Mouse (Mus musculus): Measurements from ENCODE around the gene 3110070M22Rik.

DNA sequence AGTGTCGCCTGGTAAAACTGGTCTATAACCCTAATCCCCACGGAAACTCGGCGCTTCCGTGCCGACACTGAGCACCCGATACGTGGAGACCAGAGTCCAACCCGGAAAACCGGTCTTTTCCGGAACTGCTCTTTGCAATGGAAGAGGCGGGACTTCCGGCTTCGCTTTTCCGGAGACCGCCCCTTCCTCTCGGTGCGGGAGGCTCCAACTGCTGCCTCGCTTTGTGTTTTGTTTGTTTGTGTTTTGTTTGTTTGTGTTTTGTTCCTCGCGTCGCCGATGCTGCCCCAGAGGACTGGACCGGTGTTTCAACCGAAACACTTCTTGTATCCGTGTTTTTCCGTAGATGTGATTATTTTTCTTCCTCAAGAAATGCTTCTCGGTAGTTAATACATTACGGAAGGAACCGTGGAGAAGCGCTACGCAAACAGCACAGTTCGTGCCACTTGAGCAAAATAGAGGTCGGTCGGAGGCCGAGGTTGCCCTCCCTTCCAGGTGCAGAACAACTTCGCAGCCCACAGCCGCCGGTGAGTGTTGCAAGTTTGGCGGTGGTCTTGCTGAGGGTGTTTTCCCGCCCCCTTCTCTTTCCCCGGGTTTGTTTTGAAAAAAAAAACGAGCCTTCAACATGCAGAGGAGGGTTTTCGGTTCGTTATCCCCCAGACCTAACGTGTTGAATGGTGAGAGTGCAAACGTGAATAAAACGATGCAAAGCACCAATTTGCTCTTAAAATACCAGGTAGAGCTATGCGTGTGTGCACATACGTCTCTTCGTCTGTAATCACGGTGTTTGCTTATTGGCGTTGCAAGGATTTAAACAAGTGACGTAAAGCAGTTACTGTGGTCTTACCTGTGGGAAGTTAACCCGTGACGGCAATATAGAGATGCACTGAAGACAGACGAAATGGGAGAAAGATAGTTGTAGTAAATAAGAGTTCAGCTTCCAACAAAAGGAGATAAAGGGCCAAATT, 25.3 kb downstream of the 3110070M22Rik start, which contains the start of gene 4833420G17Rik:
- TF ChIP-seq POLR2AphosphoS2 (IDR thresholded peaks at IDR 0.05; ENCODE audit: low read depth, low read length), result peak; percentile 94
- TF ChIP-seq EP300 (IDR thresholded peaks at IDR 0.05; ENCODE audit: low read length), result no peak
- TF ChIP-seq ZC3H11A (IDR thresholded peaks at IDR 0.05; ENCODE audit: low read depth, low read length), result no peak
- TF ChIP-seq MYC (IDR thresholded peaks at IDR 0.05; ENCODE audit: low read depth, low read length), result no peak; the same call in 1 of the 2 replicates
- TF ChIP-seq CTCF (conservative IDR thresholded peaks at IDR 0.05 in 1 of 2, IDR thresholded peaks at IDR 0.05 in 1 of 2; ENCODE audit: low read depth in 2 of 2, low read length in 2 of 2), result no peak
- TF ChIP-seq RCOR1 (conservative IDR thresholded peaks at IDR 0.05; ENCODE audit: low read depth, low read length), result no peak
- TF ChIP-seq POLR2A (IDR thresholded peaks at IDR 0.05; ENCODE audit: low read depth, low read length), result peak; percentile 98
- TF ChIP-seq ZKSCAN1 (IDR thresholded peaks at IDR 0.05; ENCODE audit: borderline replicate concordance, low read depth, low read length), result no peak
- TF ChIP-seq MXI1 (IDR thresholded peaks at IDR 0.05; ENCODE audit: low read depth, low read length), result peak; percentile 68; the same call in 1 of the 2 replicates
- TF ChIP-seq PAX5 (IDR thresholded peaks at IDR 0.05; ENCODE audit: low read length), result no peak

Data from CH12.LX (cell line).